Comparison of ENCODE assay signal across 10 mouse cellular contexts in genomic region chr10:42934672-42935071, GRCm38 (mm10).
DNase-seq lines count a peak whose midpoint lies in the region; ATAC-seq lines count a peak whose summit lies in the region.
"Had no signal": no experiment of that assay in that cellular context is flagged by ENCODE, and none has a peak within 500 bp of the region (broad histone marks: within the 10 kb centered on the region; RNA-seq: fewer than 3 reads in every experiment).

No protein-coding gene starts in this region.

- H3K27ac ChIP-seq in intestine, embryonic 16.5 days (ENCODE audit: low read length): peak overlapping the region; percentile 26; the same call in 1 of the 2 replicates
- H3K27ac ChIP-seq in forebrain, embryonic 12.5 days: no peak overlapping the region

- H3K4me3 ChIP-seq in intestine, embryonic 16.5 days (ENCODE audit: low read length): no peak overlapping the region
- no peak overlapping the region for H3K4me3 ChIP-seq in forebrain, embryonic 12.5 days (replicated peaks)

- no peak overlapping the region for H3K9ac ChIP-seq in intestine, embryonic 16.5 days (ENCODE audit: low read depth, low read length)
- H3K9ac ChIP-seq in forebrain, embryonic 12.5 days: no peak overlapping the region

- ATAC-seq in intestine, embryonic 16.5 days: no peak; the same call in 1 of the 2 replicates
- ATAC-seq in forebrain, embryonic 12.5 days (ENCODE audit: low FRiP score): no peak
- ATAC-seq: forebrain, embryonic 16.5 days had no signal

- peak; percentile 40 to 49 for DNase-seq in kidney, postnatal 25 days
- no peak for DNase-seq in kidney, adult 11 months
- DNase-seq in heart, adult 9 months (ENCODE audit: low spot score in 2 of 2): peak; percentile 62 to 69
- DNase-seq in natural killer cell, adult 2 months (ENCODE audit: low spot score in 2 of 2): peak; percentile 24 to 50
- DNase-seq in spleen, adult 18-20 months: no peak
- DNase-seq in thymus, postnatal 25 days: no peak
- DNase-seq: adrenal gland, postnatal 36 days had no signal

- no peaks in the 10 kb centered on the region for H3K27me3 ChIP-seq in intestine, embryonic 16.5 days (replicated peaks; ENCODE audit: control insufficient read depth, insufficient read depth, low read length)
- H3K27me3 ChIP-seq in forebrain, embryonic 12.5 days: no peaks in the 10 kb centered on the region

- no peaks in the 10 kb centered on the region for H3K9me3 ChIP-seq in intestine, embryonic 16.5 days (ENCODE audit: control insufficient read depth, low read length)
- H3K9me3 ChIP-seq in forebrain, embryonic 12.5 days: no peaks in the 10 kb centered on the region

- H3K4me1 ChIP-seq in intestine, embryonic 16.5 days (ENCODE audit: control insufficient read depth, insufficient read depth, low read length): peaks cover 5% of the 10 kb centered on the region
- no peaks in the 10 kb centered on the region for H3K4me1 ChIP-seq in forebrain, embryonic 12.5 days

- H3K36me3 ChIP-seq in intestine, embryonic 16.5 days (ENCODE audit: control insufficient read depth, insufficient read depth, low read length): no peaks in the 10 kb centered on the region
- H3K36me3 ChIP-seq in forebrain, embryonic 12.5 days (replicated peaks): no peaks in the 10 kb centered on the region

- H3K4me2 ChIP-seq in intestine, embryonic 16.5 days (ENCODE audit: low read depth, low read length): no peak overlapping the region
- H3K4me2 ChIP-seq in forebrain, embryonic 12.5 days: no peak overlapping the region

- WGBS in intestine, embryonic 16.5 days: 60% methylated on average over 8 of the region's 8 CpGs
- WGBS in forebrain, embryonic 12.5 days: 84% methylated on average over 8 of the region's 8 CpGs

Comparison
In these comparisons a context has a peak if more than half of its experiments do, and no peak if none do; other contexts are left out.
1. DNase-seq: peak in kidney, postnatal 25 days (2 of 2), heart, adult 9 months (2 of 2) and natural killer cell, adult 2 months (2 of 2); none in kidney, adult 11 months (single experiment), spleen, adult 18-20 months (0 of 2) and thymus, postnatal 25 days (single experiment).